Mouse (Mus musculus) cerebellum, postnatal 10 days (tissue): ENCODE data around the gene Cnot2.

Source experiments
- DNase-seq, 2 experiments: peaks; one replicate each; pipeline ENCODE4 v3.0.0; 2021; ENCODE audit warnings: mixed read lengths in 2 of 2

Gene Cnot2

DNA sequence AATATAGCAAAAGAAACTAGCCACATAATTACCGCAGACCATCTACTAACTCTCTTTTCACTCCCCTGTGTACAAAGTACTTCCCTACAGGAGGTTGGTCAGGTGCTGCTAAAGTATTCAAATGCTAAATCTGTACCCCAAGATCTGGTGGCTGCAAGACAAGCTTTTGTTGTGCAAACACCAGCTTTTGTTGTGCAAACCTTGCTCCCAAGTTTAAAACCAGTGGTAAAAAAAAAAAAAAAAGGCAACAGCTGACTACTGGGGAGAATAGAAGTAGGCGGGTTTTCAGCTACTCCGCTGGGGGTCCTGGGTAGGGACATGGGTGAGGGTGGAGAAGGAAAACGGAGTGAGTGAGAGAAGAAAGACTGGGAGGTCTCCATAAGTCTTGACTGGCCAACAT is 19.1 kb downstream of the Cnot2 start:
- DNase-seq, result peak; percentile 27 to 34

DNA sequence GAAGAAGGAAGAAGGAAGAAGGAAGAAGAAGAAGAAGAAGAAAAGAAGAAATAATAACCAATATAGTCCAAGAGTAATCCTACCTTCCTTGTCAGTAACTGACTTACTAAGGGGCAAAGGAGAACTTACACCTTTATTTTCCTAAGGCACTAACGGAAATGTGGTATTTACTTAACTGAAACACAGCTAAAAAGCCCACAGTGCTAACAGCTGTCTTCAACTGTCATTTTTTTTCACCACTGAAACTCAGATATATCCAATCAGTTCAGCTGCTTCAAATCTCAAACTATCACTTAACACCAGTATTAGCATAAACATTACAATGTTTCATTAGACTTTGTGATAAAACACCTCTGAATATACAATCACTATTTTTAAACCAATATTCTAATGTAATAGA is 22.1 kb downstream of the Cnot2 start:
- no peak for DNase-seq

DNA sequence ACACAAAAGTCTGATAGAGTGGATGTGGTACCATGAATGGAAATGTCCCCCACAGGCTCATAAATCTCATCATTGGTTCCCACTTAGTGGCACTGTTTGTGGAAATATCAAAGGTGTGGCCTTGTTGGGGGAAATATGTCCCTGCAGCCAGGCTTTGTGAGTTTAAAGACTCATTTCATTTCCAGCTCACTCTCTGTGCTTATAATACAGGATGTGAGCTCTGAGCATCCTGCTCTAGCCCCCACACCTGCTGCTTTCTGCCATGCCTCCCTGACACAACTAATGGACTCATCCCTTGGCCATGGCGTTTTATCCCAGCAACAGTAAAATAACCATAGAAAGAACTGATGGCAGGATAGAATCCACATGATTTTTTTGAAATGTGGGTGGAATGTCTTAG is 24.1 kb downstream of the Cnot2 start:
- no peak for DNase-seq

DNA sequence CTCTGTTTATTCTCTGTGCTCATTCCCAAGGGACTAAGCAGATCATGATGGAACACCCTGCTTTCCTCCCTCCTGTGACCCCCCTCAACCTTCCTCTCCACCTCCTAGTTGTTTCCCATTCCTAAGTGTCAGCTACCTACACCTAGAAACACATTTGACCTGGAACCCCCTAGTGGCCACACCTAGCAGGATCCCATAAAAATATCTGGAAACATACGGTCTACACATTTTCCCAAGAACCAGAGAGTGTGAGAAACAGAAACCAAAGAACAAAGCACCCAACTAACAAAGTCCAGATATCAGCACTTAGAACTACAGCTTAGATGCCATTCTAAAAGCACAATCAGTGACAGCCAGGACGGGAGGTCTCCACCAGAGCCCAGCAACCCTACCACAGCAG is 26.9 kb downstream of the Cnot2 start:
- DNase-seq, result no peak

DNA sequence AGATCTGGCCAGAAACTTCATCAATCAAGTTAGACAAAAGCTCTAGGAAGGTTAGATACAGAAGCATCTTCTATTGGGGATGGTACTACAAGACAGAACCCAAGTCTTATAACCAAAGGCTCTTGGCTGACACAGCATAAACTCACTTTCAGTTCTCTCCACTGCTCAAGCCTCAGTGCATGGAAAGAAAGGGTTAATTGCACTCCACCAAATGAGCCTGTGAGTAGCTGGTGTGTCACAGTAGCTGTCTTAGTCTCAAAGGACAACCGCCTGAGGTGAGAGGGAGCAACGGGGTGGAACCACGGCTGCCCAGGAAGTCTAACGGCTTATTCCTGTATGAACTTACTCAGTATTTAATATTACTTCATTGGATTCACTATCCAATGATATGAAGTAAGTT is 33.4 kb downstream of the Cnot2 start:
- DNase-seq, result no peak

DNA sequence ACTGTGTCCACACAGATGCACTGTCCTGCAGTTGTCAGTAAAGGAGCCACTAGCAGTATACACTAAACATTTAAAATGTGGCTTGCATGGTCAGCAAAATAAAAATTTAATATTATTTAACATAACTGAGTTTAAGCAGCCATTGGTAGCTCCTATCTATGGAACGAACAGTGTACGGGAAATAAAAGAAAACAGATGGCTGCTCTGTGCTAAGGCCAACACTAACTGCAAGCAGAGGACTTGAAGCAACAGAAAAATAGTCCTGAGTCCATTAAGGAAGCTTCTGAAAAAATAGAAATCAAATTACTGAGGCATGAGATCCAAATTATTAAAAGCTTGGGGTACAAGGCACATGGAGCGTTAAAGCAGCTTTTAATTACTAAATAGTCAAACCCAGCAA is 35.1 kb downstream of the Cnot2 start:
- DNase-seq, result no peak

DNA sequence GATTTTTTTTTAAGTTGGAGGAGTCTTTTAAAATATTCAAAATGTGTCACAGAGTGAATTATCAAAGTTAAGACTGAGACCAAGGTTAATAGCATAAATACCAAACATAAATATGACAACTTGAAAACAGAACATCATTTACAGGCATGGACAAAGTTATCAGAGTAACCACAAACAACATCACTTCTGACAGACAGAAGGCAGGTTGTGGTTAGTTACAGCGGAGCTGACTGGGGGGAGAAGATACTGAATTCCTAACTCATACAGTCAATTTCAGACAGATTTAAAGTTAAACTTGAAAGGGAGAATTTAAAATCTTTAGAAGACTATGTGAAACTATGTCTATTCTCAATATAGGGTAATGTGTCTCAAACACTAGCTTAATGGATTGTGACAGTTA is 38.2 kb downstream of the Cnot2 start:
- no peak for DNase-seq

DNA sequence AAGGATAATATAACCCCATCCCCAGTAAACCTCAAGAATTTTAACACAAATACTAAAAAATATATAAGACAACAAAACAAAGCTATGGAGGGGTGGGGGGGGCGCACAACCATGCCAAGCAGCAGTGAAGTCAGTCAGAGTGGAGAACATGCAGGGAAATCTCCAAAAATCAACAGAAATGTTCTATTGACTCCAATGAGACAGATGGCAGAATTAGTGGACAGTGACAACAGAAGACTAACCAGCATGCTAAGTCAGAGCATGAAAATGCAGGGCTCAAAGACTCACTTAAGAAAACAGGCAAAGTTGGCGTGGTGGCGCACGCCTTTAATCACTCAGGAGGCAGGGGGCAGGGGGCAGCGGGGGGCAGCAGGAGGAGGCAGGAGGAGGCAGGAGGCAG is 40.6 kb downstream of the Cnot2 start:
- peak; percentile 33 to 41 for DNase-seq

DNA sequence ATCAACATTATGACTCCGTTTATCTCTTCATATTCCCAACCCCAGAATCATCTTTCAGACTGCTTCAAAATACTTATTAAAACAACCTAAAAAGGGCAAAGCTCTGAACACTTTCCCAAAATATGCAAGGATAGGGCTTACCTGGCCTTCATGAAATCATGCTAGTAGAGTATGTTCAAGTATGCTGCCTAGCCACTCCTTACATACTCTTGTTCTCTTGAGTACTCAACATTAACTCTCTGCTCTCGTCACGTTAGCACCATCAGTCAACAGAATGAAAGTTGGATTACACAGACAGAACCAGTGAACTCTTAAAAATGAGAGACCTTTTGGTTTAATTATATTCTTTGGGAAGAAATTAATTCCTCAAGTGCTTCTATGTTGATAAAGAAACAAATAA is 43.8 kb downstream of the Cnot2 start:
- no peak for DNase-seq

DNA sequence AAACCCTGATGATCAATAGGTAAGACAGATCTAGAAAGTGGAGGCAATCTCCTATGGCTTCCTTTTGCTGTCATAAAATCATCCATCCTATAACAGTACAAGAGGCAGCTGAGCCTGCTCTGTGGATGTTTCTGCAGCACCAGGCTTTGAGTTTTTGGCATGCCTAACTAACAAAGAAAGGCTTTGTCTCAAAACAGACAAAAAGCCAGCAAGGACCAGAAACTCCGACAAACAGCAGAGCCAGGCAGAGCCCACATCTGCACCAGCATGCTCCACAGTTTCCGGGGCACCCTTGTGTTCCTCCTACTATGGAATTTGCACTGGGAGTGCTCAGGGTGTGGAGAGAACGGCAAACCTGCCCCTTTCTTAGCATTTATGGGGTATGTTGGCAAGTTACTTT is 47.0 kb downstream of the Cnot2 start:
- DNase-seq, result no peak

DNA sequence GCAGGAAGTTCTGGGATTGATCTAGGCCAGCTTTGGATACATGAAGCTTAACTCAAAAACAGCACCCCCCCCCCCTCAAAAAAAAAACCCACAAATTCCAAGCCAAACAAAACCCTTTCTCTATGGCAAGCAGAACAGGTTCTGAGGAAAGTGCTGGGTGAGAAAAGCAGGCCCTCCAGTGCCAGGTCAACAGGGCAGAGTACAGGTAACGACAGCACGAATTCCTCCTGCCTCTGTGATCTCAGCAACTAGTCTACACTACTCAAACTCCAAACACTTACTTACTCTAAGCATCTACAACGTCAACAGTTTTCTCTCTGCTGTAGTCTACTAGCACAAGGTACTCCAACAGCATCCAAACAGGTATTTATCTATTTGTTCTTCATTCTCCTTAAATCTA is 48.8 kb downstream of the Cnot2 start:
- DNase-seq, result no peak

DNA sequence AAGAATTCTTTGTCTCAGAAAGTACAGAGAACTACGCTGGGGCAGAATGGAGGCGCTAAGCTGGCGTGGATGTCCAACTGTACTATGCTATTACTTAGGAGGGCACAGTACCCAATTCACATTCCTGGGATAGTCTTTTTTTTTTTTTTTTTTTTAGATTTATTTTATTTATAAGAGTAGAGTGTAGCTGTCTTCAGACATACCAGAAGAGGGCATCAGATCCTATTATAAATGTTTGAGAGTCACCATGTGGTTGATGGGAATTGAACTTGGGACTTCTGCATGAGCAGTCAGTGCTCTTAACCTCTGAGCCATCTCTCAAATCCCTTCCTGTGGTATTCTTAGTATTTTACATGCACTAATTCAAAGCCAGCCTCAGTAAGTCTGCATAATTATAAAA is 50.2 kb downstream of the Cnot2 start:
- DNase-seq, result no peak

DNA sequence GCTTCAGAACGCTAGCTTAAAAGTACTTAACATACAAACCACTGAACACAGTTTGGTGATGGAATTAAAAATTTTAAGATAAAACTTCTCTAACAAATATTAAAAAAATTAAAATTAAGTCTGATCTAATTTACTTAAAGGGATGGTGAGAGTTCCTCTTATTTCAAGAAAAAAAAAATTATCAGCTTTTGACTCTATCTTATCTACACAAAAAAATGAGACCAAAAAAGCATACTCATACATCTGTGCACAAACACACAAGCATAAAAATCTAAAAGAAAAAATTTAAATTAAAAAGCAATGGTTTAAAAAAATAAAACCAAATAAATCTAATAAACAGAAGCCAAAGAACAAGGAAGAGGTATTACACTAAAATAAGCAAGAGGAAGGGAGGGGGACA is 61.7 kb downstream of the Cnot2 start:
- DNase-seq, result no peak

DNA sequence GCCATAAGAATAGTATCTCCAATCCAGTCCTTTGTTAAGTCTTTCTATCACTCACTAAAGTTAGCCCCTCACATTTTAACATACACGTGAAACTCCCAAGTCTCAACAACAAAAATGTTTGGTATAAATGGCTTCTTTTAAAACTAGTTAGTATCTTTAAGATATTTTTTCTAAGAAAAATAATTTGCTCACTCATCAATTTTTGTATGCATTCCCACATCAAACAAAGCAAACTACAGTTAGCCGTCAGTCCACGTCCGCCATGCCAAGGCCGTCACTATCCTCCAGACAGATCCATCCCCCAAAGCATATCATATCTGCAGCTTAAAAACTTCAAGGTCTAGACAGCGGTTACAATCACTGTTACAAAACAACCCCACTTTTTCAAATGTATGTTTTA is 65.7 kb downstream of the Cnot2 start:
- DNase-seq, result no peak

DNA sequence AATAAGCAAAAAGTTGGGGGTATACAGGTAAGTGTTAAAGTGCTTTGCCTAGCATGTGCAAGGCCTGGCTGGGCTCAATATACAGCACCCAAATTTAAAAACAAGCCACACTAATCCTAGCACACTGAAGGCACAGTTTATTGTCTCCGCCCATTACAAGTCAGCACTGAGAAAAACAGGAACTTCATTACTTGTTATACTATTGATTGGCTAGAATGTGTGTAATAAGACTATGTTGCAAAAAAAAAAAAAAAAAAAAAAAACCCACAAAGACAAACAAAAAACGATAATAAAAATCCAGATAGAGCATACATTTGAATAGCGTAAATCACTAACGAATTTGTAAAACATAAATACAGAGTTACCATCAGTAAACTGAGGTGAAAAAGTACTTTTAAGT is 66.2 kb downstream of the Cnot2 start:
- DNase-seq, result no peak

DNA sequence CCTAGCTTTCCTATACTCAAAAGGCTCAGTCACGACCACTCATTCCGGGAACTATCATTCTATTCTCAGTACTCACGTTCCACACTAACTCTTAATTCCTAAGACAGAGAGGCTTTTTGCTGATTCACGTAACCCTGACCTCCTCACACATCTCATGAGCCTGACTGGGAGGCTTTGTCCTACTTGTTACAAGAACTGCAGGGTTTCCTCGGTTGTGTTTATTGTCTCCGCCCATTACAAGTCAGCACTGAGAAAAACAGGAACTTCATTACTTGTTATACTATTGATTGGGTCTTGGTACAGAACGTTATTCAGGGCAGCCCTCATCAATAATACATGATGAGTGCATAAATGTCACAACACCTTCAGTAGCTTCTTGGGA is 68.1 kb downstream of the Cnot2 start:
- no peak for DNase-seq

DNA sequence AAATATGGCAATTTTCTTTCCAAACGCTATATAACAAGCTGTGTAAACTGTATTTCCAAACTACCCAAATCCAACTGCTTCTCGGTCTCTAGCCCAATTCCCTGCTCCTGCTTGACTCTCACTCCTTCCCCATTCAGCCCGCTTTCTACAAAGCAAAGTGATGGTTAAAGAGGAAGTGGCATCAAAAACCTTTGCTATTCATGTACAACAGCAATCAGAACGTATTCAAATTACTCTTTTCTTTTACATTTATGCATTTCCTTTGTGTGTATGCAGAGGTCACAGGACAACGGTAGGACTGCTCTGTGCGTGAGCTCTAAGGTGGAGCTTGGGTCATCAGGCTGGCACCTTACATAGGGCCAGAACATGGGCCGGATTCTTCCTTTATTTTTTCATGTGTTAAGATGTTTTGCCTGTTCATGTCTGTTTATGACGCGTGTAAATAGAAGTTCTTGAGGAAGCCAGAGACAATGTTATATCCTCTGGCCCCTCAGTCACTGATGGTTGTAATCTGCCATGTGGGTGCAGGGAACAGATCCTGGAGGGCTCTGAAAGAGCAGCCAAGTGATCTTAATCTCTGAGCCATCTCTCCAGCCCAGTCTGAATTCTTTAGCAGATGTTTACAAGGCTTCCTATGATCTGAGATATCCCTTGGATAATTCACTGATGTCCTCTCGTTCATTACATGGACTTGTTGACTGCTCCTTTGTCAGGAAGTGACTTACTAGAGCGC is 68.6 kb downstream of the Cnot2 start:
- DNase-seq, result no peak

DNA sequence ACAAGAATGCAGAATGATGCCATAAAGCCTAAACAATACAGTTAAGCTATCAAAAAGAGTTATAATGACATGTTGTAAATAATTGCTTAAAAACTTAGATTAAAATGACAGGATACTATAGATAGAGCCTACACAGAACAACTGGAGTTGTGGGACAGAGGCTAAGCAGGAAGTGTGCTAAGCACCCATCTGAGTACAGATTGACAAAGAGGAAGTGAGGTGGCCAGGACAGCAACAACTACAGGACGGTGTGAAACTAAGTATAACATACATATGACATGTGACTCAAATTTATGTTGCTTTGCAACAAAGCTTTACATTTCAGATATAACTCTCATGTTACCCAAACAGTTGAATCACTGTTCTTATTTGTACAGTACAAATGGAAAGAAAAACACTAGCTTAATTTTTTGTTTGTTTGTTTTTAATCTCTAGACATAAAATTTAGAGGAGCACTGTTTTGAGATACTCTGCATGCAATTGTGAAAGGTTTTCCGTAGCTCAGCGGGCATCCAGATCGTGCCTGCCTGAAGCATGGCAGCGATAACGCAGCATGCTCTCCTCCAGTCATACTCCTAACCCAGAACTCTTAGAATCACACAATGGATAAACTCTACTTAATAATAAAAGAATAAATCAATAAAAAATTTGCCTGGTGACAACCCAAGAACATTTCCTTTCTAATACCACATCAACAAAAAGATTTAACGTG is 75.9 kb downstream of the Cnot2 start:
- no peak for DNase-seq

DNA sequence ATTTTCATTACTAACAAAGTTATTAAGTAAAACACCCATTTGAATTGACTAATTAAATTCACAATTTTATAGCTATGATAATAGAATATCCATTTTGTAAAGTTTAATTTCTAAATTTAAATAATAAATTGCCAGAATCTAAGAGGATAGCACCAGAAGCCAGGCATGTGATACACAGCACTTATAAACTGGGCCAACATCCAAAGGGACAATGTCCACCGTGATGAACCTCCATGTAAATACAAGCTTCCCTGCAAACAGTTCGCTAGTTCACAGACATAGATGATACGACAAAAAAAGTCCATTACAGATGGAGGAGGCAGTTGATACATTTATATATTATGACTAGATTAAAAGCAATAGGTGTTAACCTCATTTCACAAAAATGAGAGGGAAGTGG is 88.5 kb downstream of the Cnot2 start:
- DNase-seq, result no peak

DNA sequence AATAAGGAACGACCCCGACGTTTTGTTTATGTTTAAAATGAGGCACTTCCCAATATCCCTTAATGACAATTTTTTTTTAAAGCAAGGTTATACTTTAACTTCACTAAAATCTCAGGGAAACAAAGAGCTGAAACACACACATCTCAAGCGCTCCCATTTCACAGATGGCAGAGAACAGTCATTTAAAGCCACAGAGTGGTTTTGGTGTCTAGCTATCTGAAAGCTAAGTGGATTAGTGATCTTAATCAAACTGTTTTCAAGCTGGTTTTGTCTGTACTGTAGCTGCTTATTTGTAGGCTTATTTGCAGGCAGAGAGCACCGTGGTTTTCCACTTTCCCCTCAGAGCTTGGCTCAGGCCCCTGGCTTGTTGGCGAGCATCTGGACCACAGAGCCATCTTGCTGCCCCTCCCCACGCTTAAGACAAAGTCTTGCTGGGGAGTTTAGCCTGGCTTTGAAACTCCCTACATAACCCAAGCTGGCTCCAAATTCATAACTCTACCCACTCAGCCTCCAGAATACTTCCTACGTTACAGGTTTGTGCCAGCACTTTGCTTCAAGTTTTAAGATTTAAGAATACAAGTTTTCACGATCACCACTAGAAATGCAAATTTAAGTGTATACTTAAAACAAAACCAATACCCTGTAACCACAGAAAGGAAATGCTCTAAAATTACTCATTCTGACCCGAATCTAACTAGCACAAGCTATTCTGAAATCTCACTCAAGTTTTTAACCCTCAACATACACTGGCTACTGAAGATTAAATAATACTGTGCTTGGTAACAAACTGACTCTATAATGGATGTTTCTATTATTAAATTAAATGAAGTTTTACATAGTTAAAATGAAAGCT is 94.2 kb downstream of the Cnot2 start:
- DNase-seq, result peak; percentile 59 to 78

DNA sequence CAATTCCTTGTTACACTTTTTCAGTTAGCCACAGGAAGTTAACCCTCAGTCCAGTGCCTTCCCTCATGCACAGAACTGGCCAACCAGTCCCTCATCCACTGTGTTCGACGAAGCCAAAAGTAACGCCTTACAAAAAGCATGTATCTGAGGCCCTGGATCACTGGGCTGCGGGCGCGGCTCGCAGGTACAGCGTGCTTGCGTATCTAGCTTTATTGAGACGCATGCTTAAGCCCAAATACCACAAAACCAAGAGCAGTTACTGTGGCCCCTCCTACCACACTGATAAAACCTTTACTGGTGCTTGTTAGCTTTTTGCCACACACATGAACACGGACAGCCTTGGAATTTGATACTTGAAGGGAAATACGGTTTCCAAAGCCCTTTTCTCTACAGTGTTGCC is 99.4 kb downstream of the Cnot2 start:
- DNase-seq, result no peak

DNA sequence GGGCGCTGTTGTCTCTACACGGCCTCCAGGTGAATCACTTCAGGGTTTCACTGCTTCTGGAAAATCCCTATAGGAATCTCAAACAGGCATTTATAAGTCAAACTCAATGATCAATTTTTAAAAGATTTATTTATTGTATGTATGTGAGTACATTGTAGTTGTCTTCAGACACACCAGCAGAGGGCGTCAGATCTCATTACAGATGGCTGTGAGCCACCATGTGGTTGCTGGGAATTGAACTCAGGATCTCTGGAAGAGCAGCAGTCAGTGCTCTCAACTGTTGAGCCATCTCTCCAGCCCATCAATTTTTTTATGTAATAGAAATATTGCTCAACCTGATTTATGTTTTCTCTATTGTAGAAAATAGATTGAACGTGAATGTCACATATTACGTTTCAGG is 100.3 kb downstream of the Cnot2 start:
- DNase-seq, result no peak

DNA sequence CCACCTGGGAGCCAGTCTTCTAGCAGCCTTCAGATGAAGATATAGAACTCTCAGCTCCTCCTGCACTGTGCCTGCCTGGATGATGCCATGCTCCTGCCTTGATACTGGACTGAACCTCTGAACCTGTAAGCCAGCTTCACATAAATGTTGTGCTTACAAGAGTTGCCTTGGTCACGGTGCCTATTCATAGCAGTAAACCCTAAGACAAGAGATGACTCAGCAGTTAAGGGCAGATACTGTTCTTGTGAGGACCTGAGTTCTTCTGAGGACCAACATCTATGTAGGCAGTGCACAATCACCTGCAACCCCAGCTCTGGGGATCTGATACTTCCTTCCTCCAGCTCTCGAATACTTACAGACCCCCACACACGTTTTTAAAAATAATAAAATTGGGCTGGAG is 104.8 kb downstream of the Cnot2 start:
- DNase-seq, result no peak

DNA sequence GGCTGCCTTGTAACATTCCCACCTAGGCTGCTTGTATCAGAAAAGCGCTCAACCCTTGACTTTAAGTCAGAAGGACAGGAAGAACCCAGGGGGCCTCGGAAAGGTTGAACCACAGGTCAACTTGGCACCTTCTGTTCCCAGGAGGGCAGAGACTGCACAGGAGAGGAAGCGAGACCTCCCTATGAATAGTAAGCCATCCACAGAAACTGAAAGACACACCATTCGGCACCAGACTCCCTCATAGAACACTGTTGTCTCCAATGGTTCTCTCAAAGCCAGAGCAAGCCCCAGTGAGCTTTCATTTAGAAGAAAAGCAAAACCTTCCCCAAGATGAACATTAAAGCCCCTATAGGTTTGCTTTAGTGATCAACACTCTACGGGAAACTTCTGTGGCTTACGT is 105.6 kb downstream of the Cnot2 start:
- peak; percentile 38 to 42 for DNase-seq
